Mouse (Mus musculus) CD4-positive, CD25-positive, alpha-beta regulatory T cell, adult 4 months (primary cell): ENCODE results near the gene Mapre3. TPM values are rescaled to one million over a fixed set of nuclear protein-coding genes. Genes with fewer than 3 reads are reported as not detected.

ENCODE experiments used
- polyA plus RNA-seq, 2 experiments: library from polyadenylated mRNA; unstranded; fragments of 100-300 nt; shearing (Covaris generic); gene quantifications; one replicate each; pipeline ENCODE4 v1.2.1; 2017

Mapre3 gene
- polyA plus RNA-seq, 2 experiments from 2014 or later = 3.0 to 4.1 TPM

Other genes with a start within 250 kb of the Mapre3 start
- gene Kcnk3, start 226.5 kb upstream of the Mapre3 start, polyA plus RNA-seq = under 1 TPM in 1 of 2 experiments, not detected in 1; 0.47 TPM
- gene Slc35f6, start 166.7 kb upstream of the Mapre3 start, polyA plus RNA-seq = 10 to 100 TPM; 18.0 to 22.7 TPM
- gene Cenpa, start 147.9 kb upstream of the Mapre3 start, polyA plus RNA-seq = 10 to 100 TPM; 45.4 to 60.5 TPM
- not detected for gene Dpysl5, start 103.1 kb upstream of the Mapre3 start, polyA plus RNA-seq
- 10 to 100 TPM; 28.4 to 41.1 TPM for gene Tmem214, start 53.4 kb downstream of the Mapre3 start, polyA plus RNA-seq
- 1 to 10 TPM; 4.4 to 5.5 TPM for gene Agbl5, start 74.1 kb downstream of the Mapre3 start, polyA plus RNA-seq
- 100 to 1,000 TPM; 200 to 285 TPM for gene Ost4, start 93.1 kb downstream of the Mapre3 start, polyA plus RNA-seq
- under 1 TPM; 0.32 to 0.90 TPM for gene Emilin1, start 98.8 kb downstream of the Mapre3 start, polyA plus RNA-seq
- 10 to 100 TPM; 20.3 to 26.3 TPM for gene Khk, start 106.8 kb downstream of the Mapre3 start, polyA plus RNA-seq
- gene Cgref1, start 130.9 kb downstream of the Mapre3 start, polyA plus RNA-seq = 1 to 10 TPM in 1 of 2 experiments, not detected in 1; 1.7 TPM
- gene Preb, start 145.7 kb downstream of the Mapre3 start, polyA plus RNA-seq = 100 to 1,000 TPM in 1 of 2 experiments, 10 to 100 TPM in 1; 83.6 to 112 TPM
- not detected for gene Tcf23, start 154.0 kb downstream of the Mapre3 start, polyA plus RNA-seq
- 10 to 100 TPM; 80.7 to 89.3 TPM for gene Atraid, start 233.7 kb downstream of the Mapre3 start, polyA plus RNA-seq
- gene Slc5a6, start 234.3 kb downstream of the Mapre3 start, polyA plus RNA-seq = 1 to 10 TPM; 6.5 to 7.9 TPM
- 10 to 100 TPM in 1 of 2 experiments, 1 to 10 TPM in 1; 7.7 to 14.0 TPM for gene Cad, start 240.1 kb downstream of the Mapre3 start, polyA plus RNA-seq